Mouse (Mus musculus): ENCODE measurements around the gene Bfsp2. TPM values are rescaled to one million over a fixed set of nuclear protein-coding genes. Genes with fewer than 3 reads are reported as not detected.
A peak's percentile ranks its signal among the peaks of the same experiment; 100 is the strongest.

The Bfsp2 gene
- total RNA-seq, 2 experiments from 2014 or later: 6.0 to 8.1 TPM

DNA sequence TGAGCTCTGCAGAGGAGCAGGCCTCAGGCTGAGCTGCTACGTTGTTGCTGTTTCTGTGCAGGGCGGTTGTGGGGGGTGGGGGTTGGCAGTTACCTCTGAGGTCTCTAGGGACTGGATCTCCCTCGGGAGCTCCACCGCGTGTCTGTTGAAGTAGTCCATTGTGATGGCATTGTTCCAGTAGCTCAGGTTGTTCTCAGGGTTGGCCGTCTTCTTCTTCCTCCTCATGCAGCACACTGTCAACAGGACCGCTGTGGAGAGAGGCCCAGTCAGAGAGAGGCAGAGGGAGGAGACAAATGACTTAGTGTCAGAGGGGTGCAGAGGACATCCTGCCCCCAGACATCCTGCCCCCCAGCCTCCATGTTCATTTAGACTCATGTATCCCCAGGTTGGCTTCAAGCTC lies 8.9 kb upstream of the Bfsp2 start:
- no peak for DNase-seq (ENCODE audit: extremely low spot score in 1 of 2, low spot score in 1 of 2)

DNA sequence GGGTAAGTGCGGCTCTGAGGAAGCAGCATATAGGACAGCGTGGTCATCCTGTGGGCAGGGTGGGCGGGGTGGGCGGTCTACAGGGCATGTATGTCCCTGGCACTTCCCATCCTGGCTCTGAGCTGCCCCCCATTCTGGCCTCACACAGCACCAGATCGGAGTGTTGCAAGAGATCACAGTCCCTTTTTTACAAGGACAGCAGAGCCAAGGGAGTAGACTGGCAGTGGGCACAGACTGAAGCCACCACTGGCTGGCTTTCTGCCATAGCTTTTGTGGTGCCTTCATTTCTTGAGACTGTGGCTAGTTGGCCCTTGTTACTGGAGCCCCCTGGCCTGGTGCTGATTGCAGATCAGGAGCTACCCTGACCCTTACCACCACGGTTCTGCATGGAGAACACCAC lies 6.0 kb upstream of the Bfsp2 start:
- no peak for DNase-seq (ENCODE audit: extremely low spot score in 1 of 2, low spot score in 1 of 2)

DNA sequence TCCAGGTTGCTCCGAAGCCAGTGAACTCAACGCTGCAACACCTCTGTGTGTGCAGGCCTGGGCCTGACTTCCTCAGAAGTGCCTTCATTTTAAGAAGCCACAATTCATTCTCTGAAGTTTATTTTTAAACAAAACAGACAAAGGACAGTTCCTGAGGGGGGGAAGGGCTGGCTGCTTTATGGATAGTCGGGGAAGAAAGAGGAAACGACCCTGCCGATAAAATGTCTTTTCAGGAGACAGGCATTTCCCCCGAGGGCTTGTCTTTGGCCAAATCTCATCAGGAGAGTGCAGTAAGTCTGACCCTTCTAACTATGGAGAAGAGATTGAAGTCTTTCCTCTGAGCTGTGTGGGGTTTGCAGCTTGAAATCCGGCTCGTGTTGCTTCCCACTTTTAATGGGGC lies 5.4 kb upstream of the Bfsp2 start:
- no peak for DNase-seq (ENCODE audit: extremely low spot score in 1 of 2, low spot score in 1 of 2)

DNA sequence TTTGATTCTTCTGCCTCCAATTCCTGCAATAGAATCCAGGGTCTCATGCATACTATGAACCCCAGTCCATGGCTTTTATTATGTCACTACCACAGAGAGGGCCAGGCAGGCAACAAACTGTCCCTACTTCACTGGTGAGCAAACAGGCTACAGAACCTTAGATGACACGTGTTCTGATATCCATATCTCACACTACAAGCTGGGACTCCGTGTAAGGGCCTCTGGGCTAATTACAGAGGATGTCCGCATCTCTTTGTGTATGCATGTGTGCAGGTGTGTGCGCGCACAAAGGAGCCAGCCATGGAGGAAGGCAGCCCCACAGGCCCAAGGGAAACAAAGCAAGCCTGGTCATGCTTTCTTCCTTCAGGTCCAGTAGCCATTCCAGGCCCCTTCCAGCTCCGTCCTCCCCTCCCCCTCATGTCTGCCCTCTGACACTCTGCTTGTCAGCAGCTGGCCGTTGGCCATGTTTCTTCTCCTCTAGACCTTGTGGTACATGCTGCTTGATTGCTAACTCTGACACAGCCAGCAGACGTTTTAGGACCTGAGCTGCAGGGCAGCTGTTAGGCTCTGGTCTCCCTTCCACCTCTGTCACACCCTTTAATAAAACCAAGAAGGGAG lies 492 bp upstream of the Bfsp2 start:
- DNase-seq (ENCODE audit: extremely low spot score in 1 of 2, low spot score in 1 of 2): no peak

DNA sequence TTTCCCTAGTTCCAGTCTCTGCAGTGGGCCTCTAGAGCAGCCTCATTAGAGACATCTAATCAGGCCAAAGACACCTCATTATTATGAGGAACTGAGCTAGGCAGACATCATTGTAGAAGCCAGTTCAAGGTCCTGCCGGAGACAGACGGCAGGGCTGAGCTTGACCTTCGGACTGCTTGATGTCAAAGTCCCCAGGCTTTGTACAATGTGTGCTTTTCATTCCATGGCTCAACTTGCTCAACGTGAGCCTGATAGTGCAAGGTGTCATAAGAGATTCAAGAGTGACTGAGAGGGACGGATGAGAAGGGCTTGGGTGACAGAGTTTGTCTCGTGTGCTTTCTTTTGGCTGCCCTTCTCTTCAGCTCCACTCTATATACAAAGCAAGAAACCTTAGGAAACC lies 4.8 kb downstream of the Bfsp2 start:
- no peak for DNase-seq (ENCODE audit: extremely low spot score in 1 of 2, low spot score in 1 of 2)

DNA sequence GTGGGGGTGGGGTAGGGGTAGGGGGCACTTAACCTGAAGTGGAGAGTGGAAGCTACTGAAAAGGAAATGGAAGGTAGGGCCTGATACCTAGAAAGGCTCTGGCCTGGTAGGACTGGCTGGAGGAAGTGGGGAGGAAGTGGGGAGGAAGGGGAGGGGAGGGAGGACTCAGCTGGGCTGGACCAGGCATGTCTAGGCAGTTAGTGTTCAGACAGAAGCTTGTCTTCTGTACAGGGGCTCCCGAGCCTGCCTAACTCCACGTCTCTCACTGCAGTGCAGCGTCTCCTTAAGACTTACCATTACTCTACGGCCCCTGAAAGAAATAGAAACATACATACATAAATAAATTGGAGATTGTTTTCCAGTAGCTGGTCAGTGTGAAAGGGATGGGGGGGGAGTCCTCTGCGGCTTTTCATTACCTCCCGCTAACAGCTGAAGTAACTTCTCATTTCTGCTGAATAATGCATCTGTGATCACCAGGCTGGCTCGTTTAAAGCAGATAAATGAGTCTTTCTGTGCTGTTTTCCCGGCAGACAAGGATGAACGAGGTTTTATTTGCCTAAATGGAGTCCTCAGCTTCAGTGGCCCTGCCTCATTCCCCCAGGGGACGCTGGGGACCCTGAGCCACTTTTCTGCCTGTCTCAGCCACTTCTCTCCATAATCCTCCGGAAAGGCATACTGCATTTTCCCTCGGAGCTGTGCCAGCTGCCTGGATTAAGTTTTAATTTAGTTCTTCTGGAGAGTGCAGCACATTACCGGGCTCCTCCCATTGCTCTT lies 6.1 kb downstream of the Bfsp2 start:
- DNase-seq (ENCODE audit: extremely low spot score in 1 of 2, low spot score in 1 of 2): no peak

DNA sequence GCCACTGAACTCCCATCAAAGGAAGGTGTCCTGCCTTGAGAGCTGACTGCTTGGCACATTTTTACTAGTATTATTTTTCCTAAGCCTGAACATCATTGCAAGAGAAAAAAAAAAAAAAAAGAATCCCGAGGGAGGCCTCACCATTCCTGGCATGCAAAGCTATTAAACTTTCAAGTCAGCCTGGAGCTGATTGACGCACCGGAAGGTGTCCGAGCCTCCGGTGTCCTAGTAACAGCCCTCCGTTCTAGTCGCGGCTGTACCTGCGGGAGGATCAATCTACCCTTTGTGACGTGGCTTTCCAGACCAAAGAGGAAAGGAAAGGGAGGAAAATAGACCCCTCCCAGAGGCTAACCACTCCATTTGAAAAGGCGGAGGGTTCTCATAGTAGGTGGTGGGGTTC lies 8.4 kb downstream of the Bfsp2 start:
- no peak for DNase-seq (ENCODE audit: extremely low spot score in 1 of 2, low spot score in 1 of 2)

DNA sequence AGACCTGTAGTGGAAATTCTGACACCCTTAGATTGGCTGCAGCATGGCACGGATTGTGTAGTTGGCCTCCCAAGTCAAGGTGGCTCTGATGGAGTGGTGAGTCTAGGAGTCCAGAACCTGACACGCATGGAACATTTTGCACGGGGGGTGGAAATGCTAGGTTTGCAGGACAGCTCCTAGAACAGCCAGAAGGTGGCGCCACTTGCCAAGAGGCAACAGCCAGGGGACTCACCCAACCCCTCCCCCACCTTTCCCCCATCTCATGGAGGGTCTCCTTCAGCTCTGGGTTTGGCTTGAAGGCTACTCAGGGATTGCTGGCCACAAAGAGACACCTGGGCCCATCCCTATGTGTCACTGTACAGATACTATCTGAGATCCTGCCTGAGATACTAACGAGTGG lies 10.7 kb downstream of the Bfsp2 start:
- DNase-seq (ENCODE audit: extremely low spot score in 1 of 2, low spot score in 1 of 2): peak in 1 of 2 experiments; percentile 62

DNA sequence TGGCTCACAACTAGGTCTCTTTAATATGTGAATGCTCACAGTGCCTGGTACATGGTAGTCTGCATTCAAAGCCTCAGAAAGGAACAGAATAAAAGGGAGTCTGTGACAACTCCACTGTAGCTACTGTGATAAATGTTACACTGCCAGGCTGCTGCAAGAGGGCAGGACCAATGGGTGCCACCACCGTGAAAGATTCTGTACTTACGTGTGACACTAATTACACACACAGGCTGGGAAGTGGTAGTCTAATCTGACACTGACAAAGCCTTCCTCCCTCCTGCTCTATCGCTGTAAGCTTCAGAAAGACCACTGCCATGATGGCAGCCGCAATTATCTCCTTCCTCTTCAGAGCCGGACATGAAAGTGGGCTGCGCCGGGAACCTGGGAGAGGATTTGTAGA lies 11.3 kb downstream of the Bfsp2 start:
- DNase-seq (ENCODE audit: extremely low spot score in 1 of 2, low spot score in 1 of 2): no peak

DNA sequence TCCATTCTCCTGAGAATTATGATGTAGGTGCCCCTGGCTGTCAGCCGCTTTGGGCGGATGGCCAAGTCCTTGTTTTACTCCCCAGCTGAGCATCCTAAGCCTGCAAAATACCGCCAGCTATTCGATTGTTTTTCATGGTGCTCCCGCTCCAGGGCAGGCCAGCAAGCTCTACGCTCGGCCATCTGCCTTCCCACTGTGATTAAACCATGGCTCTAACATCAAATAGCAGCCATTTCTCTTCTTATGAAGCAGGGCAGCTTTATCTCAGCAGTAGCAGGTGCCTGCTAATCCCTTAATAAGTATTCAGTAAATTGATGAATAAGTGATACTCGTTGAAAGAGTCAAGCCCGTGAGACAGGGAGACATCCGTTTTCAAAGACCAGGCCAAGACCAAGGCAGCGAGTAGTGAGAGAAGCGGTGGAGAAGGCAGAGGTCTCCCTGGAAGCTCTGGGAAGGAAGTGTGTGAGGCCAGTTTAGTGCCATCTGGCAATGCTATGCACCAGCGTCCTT lies 14.5 kb downstream of the Bfsp2 start:
- DNase-seq (ENCODE audit: extremely low spot score in 1 of 2, low spot score in 1 of 2): peak in 1 of 2 experiments; percentile 54

DNA sequence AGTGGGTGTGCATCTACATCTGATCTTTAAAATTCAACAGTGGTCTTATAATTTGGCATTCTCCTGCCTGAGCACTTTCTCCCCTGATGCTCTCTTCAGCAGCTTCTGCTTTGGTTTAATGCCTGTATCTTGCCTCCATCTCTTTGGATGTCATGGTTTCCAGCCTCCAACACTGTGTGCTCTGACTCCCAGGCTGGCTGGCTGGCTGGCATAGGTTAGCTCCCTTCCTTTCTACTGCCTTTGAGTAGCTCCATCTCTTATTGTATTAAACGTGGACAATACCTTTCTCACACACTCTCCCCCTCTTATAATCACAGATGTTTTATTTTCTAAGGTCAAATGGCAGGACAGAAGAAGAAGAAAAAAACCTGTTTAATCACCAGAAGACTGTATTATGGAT lies 14.9 kb downstream of the Bfsp2 start:
- no peak for DNase-seq (ENCODE audit: extremely low spot score in 1 of 2, low spot score in 1 of 2)

DNA sequence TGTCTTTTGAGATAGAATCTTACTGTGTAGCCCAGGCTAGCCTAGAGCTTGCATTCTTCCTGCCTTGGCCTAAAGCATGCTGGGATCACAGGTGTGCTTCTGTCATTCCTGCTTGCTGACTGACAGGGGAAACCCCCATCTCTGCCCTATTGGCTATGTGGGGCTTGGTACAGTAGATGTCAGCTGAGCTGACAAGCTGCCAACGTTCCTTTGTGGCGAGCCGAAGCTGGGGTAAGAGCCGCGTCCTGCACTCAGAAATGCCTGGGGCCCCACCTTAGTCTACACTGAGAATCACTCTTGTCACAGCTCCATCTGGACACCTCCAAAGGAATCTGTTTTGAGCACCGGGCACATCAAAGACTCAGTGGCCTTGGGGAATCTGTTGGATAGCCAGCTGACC lies 16.4 kb downstream of the Bfsp2 start:
- no peak for DNase-seq (ENCODE audit: extremely low spot score in 1 of 2, low spot score in 1 of 2)

DNA sequence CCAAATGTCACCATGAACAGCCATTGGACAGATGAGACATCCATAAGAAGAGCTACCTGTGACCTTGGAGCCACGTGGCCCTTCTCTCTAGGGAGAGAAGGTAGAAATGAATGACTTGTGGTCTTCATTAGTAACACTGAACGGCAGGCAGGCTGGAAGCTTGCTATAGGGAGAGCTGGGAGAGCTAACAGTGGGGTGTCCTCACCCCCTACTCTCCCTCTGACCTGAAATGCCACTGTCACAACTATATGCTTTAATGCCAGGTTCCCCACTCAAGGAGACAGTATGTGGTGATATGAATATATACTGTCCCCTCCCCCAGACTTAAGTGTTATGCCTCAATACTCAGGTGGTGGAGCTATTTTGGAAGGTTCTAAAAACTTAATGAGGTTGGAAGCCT lies 20.4 kb downstream of the Bfsp2 start:
- no peak for DNase-seq (ENCODE audit: extremely low spot score in 1 of 2, low spot score in 1 of 2)

DNA sequence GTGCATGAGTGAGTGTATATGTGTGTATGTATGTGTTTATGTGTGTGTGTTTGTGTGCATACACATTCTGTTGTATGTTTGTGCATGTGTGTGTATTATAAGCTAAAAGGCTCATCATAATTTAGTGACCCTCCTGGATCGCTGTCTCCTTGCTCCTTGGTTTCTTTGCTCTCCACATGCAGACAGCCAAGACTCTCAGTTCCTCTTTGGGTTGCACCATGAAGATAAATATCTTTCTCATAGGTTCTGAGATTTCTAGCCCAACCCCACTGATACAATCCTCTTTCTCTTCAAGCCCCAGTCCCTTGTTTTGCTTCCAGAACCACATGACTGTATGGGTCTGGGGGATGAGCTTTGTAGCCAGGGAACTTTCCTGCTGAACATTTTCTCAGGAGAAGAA lies 20.9 kb downstream of the Bfsp2 start:
- no peak for DNase-seq (ENCODE audit: extremely low spot score in 1 of 2, low spot score in 1 of 2)

DNA sequence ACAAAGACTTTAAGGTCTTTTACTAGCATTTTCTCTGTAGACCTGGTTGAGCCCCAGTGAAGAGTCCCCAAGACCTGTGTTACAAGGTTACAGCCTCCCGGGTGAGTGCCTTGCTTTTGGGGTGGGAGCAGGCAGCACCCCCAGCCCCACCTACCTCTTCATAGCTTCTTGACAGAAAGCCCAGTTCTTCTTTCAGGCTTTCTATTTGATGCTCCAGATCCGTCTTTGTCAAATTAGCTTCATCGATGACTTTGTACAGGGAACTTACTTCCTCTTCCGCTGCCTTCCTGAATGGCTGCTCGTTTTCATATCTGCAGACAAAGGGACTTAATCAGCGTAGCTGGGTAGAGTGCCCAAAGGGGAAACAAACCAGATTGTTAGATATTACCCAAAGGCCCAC lies 30.6 kb downstream of the Bfsp2 start:
- no peak for DNase-seq (ENCODE audit: extremely low spot score in 1 of 2, low spot score in 1 of 2)

DNA sequence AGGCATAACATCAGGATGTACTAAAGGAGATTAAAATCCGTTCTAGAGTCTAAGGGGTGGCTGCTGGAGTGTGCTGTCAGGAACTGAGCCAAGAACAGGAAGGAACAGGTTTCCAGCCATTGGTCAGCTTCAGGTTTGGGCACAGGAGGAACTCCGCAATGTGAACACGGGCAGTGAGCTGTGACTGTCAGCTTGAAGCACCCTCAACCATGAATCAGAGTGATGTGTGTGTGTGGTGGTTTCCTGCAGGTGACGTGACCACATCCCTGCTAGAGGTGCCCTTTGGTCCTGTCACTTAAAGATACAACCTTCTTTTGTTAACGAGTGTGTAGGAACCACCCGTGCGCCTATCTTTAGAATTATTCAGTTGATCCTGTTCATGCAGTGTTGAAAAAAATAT lies 31.1 kb downstream of the Bfsp2 start:
- no peak for DNase-seq (ENCODE audit: extremely low spot score in 1 of 2, low spot score in 1 of 2)

DNA sequence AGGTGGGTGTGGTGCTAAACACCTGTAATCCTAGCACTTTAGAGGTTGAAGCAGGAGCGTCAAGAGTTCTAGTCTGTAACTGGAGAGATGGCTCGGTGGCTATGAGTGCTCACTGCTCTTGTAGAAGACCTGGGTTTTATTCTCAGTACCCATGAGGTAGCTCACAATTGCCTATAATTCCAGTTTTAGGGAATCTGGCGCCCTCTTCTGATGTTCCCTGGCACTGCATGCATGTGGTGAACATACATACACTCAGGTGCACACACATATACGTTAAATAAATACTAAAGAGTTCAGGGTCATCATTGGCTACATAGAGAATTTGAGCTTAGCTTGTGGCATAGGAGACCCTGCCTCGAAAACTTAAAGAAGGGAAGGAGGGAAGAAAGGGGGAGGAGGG lies 35.6 kb downstream of the Bfsp2 start:
- DNase-seq (ENCODE audit: extremely low spot score in 1 of 2, low spot score in 1 of 2): no peak

DNA sequence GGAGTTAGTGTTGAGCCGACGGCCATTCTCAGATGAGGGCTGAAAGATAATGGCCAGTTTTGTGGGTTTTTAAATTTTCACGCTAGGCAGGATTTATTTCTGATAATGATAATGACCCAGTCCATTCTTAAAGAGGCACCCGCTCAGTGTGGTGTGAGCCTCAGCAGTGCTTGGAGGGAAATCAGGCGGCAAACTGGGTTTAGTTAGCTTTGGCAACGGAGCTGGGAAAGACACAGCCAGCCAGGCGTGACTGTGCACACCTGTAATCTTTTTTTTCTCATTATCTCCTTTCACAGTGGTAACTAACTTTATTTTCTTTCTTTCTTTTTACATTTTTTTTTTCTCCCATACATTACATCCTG lies 36.4 kb downstream of the Bfsp2 start:
- no peak for DNase-seq (ENCODE audit: extremely low spot score in 1 of 2, low spot score in 1 of 2)

DNA sequence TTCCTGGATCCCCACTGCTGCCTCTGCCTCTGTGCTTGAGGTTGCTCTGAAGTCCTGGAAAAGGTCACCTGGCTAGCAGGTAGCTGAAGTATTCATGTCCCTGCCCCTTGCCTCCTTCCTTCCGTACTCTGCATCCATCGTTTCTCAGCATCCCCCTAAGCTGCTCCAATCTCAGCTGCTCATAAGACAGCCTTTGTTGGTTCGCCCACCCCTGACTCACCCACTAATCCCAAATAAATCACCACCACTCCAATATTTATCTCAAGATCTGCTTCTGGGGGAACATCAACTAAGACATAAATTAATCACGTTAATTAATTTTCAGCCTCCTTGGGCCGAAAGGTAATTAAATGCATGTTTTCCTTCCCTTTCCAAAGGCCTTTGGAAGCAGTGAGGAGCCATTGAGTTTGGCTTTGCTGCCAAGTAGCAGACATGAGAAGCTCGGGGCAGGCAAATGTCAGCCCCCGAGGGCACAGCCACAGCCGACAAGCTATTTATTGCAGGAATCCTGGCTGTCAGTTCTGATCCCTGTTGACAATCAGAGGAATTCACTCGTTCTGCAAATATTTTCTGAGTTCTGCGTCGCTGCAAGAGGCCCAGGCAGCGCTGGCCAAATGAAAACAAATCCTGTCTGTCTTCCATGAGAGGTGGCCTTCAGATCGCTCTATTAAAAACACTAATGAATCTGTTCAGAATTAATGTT lies 36.9 kb downstream of the Bfsp2 start:
- no peak for DNase-seq (ENCODE audit: extremely low spot score in 1 of 2, low spot score in 1 of 2)

DNA sequence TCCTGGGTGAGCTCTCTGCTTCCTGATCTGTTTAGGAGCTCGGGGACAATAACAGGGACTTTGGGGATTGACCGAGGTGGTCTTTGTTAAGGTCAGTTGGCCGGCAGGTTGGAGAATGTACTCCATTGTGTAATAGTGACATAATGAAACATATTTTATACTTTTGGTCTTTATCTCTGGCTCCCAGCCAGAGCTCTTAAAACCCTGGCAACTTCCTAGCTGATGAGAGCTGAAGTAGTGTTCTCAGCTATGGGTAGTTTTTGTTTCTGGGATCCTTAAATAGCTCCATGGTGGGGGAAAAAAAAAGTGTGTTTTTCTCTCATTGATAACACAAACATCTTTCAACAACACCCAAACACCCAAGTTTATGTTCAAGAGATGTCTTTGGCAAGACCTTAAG lies 39.6 kb downstream of the Bfsp2 start:
- no peak for DNase-seq (ENCODE audit: extremely low spot score in 1 of 2, low spot score in 1 of 2)

DNA sequence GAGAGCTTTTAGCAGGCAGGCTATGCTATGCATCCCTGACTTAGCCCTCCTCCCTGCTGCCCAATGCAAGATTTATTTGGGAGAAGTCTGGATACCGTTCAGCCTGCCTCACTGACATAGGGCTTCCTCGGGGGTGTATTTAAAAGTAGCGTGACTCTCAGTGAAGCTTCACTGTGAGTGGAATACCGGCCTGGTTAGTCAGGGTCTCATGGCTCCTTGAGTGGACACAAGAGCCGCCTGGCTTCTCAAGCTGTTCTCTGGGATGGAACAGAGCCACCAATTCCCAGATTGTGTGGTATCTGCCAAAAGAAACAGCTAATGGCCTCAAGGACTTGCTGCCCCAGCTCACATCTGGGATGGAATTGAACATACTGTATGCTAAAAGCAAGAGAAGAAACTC lies 43.1 kb downstream of the Bfsp2 start:
- no peak for DNase-seq (ENCODE audit: extremely low spot score in 1 of 2, low spot score in 1 of 2)

DNA sequence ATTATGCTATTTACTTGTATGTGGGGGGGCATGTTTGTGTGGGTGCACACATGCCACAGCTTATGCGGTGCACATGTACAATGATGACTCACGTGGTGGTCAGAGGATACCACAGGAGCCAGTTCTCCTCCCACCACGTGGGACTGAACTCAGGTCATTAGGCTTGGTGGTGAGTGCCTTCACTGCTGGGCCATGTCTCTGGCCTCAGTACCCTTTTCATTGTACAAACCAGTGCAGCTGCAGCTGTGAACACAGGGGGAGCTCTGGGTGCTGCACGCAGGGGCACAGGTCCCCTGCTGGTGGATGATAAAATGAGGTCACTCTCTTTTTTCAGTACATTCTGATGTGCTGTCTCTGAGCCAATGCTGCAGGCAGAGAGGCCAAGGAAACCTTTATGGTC lies 46.1 kb downstream of the Bfsp2 start:
- DNase-seq (ENCODE audit: extremely low spot score in 1 of 2, low spot score in 1 of 2): no peak
